Mouse (Mus musculus) cerebellum, adult 18-20 months (tissue): ENCODE data around the gene Hspa4.
A peak's percentile ranks its signal among the peaks of the same experiment; 100 is the strongest.

Source experiments
- DNase-seq, 2 experiments: peaks; one replicate each; pipeline ENCODE4 v3.0.0; 2021

Gene Hspa4

GRCm38 (mm10) chr11:53249686-53250085, 50.6 kb downstream of the Hspa4 start:
- no peak for DNase-seq

DNA sequence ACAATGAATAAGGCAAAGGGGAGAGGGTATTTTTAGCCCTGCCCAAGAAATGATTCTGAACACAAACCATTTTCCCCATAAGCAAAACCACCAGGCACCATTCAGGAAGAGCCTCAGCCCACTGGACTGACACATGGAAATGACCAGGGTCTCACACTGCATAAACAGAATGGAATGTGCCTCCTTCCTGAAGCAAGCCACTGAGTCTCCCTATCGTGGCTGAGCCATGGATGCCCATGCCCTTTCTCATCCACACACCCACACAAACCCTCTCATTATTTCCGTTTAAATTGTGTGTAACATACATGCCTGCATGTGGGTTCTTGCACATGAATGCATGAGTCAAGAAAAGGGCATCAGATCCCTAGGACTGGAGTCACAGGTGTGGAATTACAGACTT, 54.7 kb downstream of the Hspa4 start:
- no peak for DNase-seq

- DNase-seq, result peak; percentile 38 to 45
Measured at GRCm38 (mm10) chr11:53243199-53243598, 57.1 kb downstream of the Hspa4 start.

DNA sequence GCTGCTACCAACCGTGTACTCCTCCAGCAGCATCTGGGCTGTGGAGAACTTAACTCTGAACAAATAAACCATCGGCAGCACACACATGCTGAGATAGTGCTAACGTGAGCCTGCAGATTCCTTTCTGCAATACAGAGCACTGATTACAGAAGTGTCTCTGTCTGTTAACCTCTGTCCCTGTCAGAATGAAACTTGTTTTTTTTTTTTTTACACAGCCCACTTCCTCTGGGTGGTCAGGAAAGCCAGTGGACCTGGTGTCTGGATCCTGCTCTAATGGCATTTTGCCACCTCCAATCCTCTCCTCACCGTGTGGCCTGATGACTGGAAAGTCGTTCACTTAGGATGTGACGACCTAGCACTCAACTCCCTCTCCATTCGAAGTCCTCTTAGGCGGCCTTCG, 66.7 kb downstream of the Hspa4 start:
- DNase-seq, result no peak

- DNase-seq, result no peak
Measured at GRCm38 (mm10) chr11:53231836-53232235, 68.4 kb downstream of the Hspa4 start.

DNA sequence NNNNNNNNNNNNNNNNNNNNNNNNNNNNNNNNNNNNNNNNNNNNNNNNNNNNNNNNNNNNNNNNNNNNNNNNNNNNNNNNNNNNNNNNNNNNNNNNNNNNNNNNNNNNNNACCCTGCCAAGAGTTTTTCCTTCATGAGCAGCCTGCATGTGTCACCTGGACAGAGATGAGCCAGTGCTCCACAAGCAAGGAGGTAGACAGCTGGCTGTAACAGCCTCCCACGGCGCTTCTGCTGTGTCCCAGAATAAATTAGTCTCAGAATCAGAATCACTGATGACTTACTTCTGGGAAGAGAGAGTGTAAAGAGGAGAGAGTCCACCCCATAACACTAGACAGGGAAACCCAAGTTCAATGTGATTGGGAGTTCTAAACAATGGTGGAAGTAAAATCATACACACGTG, 71.2 kb downstream of the Hspa4 start:
- no peak for DNase-seq

DNA sequence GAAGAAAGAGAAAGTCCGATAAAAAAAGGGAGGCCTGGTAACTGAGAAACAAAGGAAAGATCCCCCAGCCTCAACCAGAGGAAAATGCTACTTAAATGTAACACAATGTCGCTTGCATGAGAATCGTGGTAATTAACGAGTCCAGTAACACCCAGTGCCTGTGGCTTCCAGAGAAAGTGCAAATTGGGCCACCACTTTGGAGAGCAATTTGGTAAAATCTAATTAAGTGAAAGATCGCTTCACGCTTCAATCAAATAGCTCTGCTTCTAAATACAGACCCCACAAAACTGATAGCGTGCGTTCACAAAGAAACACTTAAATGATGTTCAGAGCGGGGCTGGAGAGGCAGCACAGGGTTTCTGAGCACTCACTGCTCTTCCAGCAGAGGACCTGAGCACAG, 89.4 kb downstream of the Hspa4 start:
- no peak for DNase-seq
